Mouse (Mus musculus): Measurements from ENCODE around the gene 1110002E22Rik.

GRCm38 (mm10) chr3:138078701-138079100 is 13.8 kb downstream of the 1110002E22Rik start:
- TF ChIP-seq CTCF (IDR thresholded peaks at IDR 0.05; ENCODE audit: borderline replicate concordance, control insufficient read depth, extremely low read depth, insufficient read depth, low read length, poor library complexity): no peak
- no peak for TF ChIP-seq POLR2A (IDR thresholded peaks at IDR 0.05; ENCODE audit: control insufficient read depth, extremely low read depth, insufficient read depth, low read length, poor library complexity)

Measured in thymus, adult 2 months (tissue).